Mouse (Mus musculus) cerebellum, adult 2 months (tissue): ENCODE data around the gene Spsb3. TPM values are rescaled to one million over a fixed set of nuclear protein-coding genes. Genes with fewer than 3 reads are reported as not detected.

Experiments
- DNase-seq, 2 experiments: peaks; one replicate each; pipeline ENCODE4 v3.0.0; 2021
- H3K27ac ChIP-seq: fragments of 200-500 bp; 2 replicates; pipeline ENCODE4 v1.5.1; 2012; ENCODE audit warnings: low read length, control low read depth, inconsistent platforms; ENCODE audit not compliant: insufficient read depth
- H3K27me3 ChIP-seq: fragments of 200-500 bp; 2 replicates; pipeline ENCODE4 v1.6.1; 2012; ENCODE audit warnings: inconsistent platforms, mild to moderate bottlenecking, low read length, moderate library complexity; ENCODE audit not compliant: control insufficient read depth, insufficient read depth
- H3K4me1 ChIP-seq: fragments of 200-500 bp; 2 replicates; pipeline ENCODE4 v1.6.1; 2011; ENCODE audit warnings: low read length; ENCODE audit not compliant: control insufficient read depth, insufficient read depth
- H3K4me3 ChIP-seq: fragments of 200-500 bp; replicated peaks from 2 replicates; pipeline ENCODE3; 2011; ENCODE audit warnings: mild to moderate bottlenecking, low read depth, low read length, control low read depth; ENCODE audit not compliant: insufficient read depth
- CTCF ChIP-seq: fragments of 200-500 bp; IDR thresholded peaks from 2 replicates; pipeline ENCODE4 v1.5.1; 2011; ENCODE audit warnings: low read depth, mild to moderate bottlenecking, control low read depth, low read length, moderate library complexity, borderline replicate concordance; ENCODE audit not compliant: insufficient read depth
- POLR2A ChIP-seq: fragments of 200-500 bp; IDR thresholded peaks from 2 replicates; pipeline ENCODE4 v1.6.1; 2011; ENCODE audit warnings: low read length, control low read depth, borderline replicate concordance; ENCODE audit not compliant: insufficient read depth
- WGBS: fragments of 180-500 bp; shearing (Covaris S2); methylation state at CpG from one replicate; pipeline ENCODE4 v1.1.7; 2018; 5-methylcytosine and 5-hydroxymethylcytosine counted together
- polyA plus RNA-seq: library from polyadenylated mRNA; depleted of rRNA; stranded (reverse); fragments of >200 nt; gene quantifications from 2 replicates; pipeline ENCODE4 v1.2.3, GENCODE M21; 2012

Spsb3 gene
- polyA plus RNA-seq, 1 experiment = 124 TPM

GRCm38 (mm10) chr17:24902124-24902523 lies 15.7 kb downstream of the Spsb3 start:
- peaks cover 22% of the 10 kb centered on the region for H3K4me1 ChIP-seq
- no peaks in the 10 kb centered on the region for H3K27me3 ChIP-seq
- H3K27ac ChIP-seq = no peak overlapping the region
- 89% methylated on average over 5 of the region's 5 CpGs for WGBS
- no peak for DNase-seq
- H3K4me3 ChIP-seq = no peak overlapping the region
- no peak for TF ChIP-seq POLR2A
- no peak for TF ChIP-seq CTCF

GRCm38 (mm10) chr17:24902671-24903474 lies 16.4 kb downstream of the Spsb3 start:
- DNase-seq = peak in 1 of 2 experiments; percentile 44

GRCm38 (mm10) chr17:24903767-24904166 lies 17.3 kb downstream of the Spsb3 start:
- no peak overlapping the region for H3K27ac ChIP-seq
- no peaks in the 10 kb centered on the region for H3K27me3 ChIP-seq
- TF ChIP-seq POLR2A (no peak), CTCF (no peak)
- WGBS = 91% methylated on average over 9 of the region's 9 CpGs
- H3K4me1 ChIP-seq = peaks cover 6% of the 10 kb centered on the region
- no peak for DNase-seq
- H3K4me3 ChIP-seq = no peak overlapping the region

More at GRCm38 (mm10) chr17:24902671-24903474, 16.4 kb downstream of the Spsb3 start:
- no peak overlapping the region for H3K4me3 ChIP-seq
- 59% methylated on average over 9 of the region's 9 CpGs for WGBS
- peaks cover 14% of the 10 kb centered on the region for H3K4me1 ChIP-seq
- TF ChIP-seq CTCF (peak; percentile 28; the same call in 1 of the 2 replicates), POLR2A (no peak)
- H3K27me3 ChIP-seq = no peaks in the 10 kb centered on the region
- H3K27ac ChIP-seq = no peak overlapping the region

- TF ChIP-seq POLR2A (no peak), CTCF (no peak)
- H3K4me3 ChIP-seq = no peak overlapping the region
- WGBS = 80% methylated on average over 2 of the region's 2 CpGs
These were observed 21.1 kb downstream of the Spsb3 start for GRCm38 (mm10) chr17:24907591-24907990.

GRCm38 (mm10) chr17:24913984-24914383 lies 27.5 kb downstream of the Spsb3 start:
- Histone ChIP-seq H3K4me1 (no peaks in the 10 kb centered on the region), H3K4me3 (no peak overlapping the region), H3K27ac (no peak overlapping the region), H3K27me3 (no peaks in the 10 kb centered on the region)
- no peak for TF ChIP-seq CTCF
- no peak for DNase-seq

More at GRCm38 (mm10) chr17:24907591-24907990, 21.1 kb downstream of the Spsb3 start:
- DNase-seq = peak in 1 of 2 experiments; percentile 5
- no peaks in the 10 kb centered on the region for H3K4me1 ChIP-seq
- H3K27ac ChIP-seq = no peak overlapping the region
- H3K27me3 ChIP-seq = no peaks in the 10 kb centered on the region

GRCm38 (mm10) chr17:24923246-24923645 lies 36.8 kb downstream of the Spsb3 start:
- TF ChIP-seq POLR2A = no peak
- TF ChIP-seq CTCF = no peak
- Histone ChIP-seq H3K4me1 (no peaks in the 10 kb centered on the region; the same call in 1 of the 2 replicates), H3K27ac (no peak overlapping the region), H3K27me3 (no peaks in the 10 kb centered on the region), H3K4me3 (no peak overlapping the region)
- WGBS = 88% methylated on average over 1 of the region's 1 CpGs
- no peak for DNase-seq

GRCm38 (mm10) chr17:24929506-24929905 lies 43.1 kb downstream of the Spsb3 start:
- Histone ChIP-seq H3K27me3 (no peaks in the 10 kb centered on the region), H3K4me3 (no peak overlapping the region), H3K4me1 (peaks cover 11% of the 10 kb centered on the region; the same call in 1 of the 2 replicates), H3K27ac (no peak overlapping the region)
- no peak for DNase-seq
- TF ChIP-seq POLR2A = no peak
- TF ChIP-seq CTCF = no peak
- WGBS = 71% methylated on average over 1 of the region's 1 CpGs

GRCm38 (mm10) chr17:24932431-24932830 lies 46.0 kb downstream of the Spsb3 start:
- no peak for TF ChIP-seq POLR2A
- no peak for TF ChIP-seq CTCF
- no peaks in the 10 kb centered on the region for H3K27me3 ChIP-seq
- H3K4me1 ChIP-seq = peaks cover 11% of the 10 kb centered on the region; the same call in 1 of the 2 replicates
- H3K27ac ChIP-seq = no peak overlapping the region
- WGBS = 61% methylated on average over 4 of the region's 4 CpGs
- DNase-seq = no peak
- no peak overlapping the region for H3K4me3 ChIP-seq
